Mouse (Mus musculus) lung, postnatal 0 days (tissue): ENCODE data around the gene Fndc3b.

Experiments
- CTCF ChIP-seq: IDR thresholded peaks from 2 replicates; pipeline ENCODE4 v1.5.1; 2016; ENCODE audit warnings: antibody characterized with exemption, mild to moderate bottlenecking
- EP300 ChIP-seq: IDR thresholded peaks from 2 replicates; pipeline ENCODE4 v1.6.1; 2016; ENCODE audit warnings: antibody characterized with exemption, mild to moderate bottlenecking, control low read depth

DNA sequence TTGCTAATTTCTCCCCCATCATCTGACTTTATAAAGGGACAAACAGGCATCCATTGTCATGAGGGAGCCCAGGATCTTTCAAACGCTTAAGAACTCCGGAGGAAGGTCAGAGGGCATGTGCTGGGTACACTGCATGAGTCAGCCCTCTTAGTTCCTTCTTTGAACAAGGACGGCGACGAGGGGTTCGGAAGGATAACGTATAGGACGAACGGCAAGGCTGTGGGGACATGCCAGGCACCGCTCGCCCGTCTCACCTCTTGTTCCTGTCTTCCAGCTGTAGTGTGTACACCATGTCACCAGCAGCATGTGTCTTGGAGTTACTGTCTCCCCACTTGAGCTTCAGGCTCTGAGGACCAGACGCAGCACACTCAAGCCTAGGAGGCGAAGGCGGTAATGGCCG, 271.4 kb downstream of the Fndc3b start:
- TF ChIP-seq EP300, result no peak
- no peak for TF ChIP-seq CTCF
